Mouse (Mus musculus) c-Kit-negative CD71-positive TER-119-positive erythroid progenitor cells, embryonic 14.5 days (primary cell): ENCODE results near the gene Uhrf1bp1l.

Source experiments
- DNase-seq: peaks from one replicate; pipeline ENCODE4 v3.0.0-alpha.2; 2013; ENCODE audit warnings: low read depth, low spot score

Uhrf1bp1l gene

GRCm38 (mm10) chr10:89838834-89839233, 94.0 kb downstream of the Uhrf1bp1l start:
- DNase-seq = no peak

GRCm38 (mm10) chr10:89850951-89851350, 106.2 kb downstream of the Uhrf1bp1l start:
- DNase-seq = no peak

DNA sequence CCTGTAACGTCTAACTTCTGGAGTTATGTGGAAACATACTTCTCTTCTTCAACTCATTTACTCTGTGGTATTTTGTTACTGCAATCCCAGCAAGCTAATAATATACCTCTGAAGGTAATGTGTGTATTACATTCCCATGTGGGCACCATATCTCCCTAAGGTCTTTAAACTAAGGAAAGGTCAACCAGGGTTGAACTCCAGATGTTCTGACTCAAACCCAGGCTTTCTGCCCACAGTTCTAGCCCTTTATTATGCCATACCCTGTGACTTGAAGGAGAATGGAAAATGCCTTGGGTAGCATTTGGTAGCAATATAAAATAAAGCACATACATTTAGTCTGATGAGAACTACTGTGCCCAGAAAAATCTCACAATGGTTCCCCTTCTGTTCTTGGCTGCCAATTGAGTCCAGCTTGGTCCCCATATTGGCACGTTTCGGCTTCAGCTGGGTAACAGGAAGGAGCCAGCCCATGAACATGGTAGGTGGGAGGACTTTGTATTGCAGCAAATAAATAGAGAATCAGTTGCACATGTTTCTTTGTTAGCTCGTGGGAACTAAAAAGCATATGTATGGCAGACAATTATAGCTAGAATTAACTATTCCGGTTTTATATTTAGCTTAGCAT, 110.6 kb downstream of the Uhrf1bp1l start:
- DNase-seq = no peak

- DNase-seq = no peak
Observed at GRCm38 (mm10) chr10:89856286-89856685, 111.5 kb downstream of the Uhrf1bp1l start.

DNA sequence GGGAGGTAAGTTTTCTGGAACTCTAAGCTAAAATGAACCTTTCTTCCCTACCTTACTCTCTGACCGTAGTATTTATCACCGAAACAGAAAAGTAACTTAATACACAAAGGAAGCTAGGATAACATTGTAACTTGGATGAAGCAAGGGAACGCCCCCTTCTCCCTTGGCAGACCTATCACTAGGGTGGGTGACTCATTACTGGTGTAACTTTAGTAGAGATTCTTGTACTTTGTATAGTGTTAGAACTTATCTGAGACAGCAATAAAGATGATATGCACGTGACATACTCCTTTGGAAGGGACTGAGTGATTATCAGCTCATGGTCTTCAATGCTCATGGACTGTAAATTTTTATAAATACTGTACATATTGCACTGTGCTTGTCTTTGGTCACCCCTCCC, 123.4 kb downstream of the Uhrf1bp1l start:
- DNase-seq = no peak

GRCm38 (mm10) chr10:89868836-89869235, 124.0 kb downstream of the Uhrf1bp1l start:
- DNase-seq = no peak
